Mouse (Mus musculus) left cerebral cortex, adult 11 months (tissue): ENCODE data around the gene Kif2a.
"Not testable (repeated sequence)": the region's sequence is repeated elsewhere in the genome, so short reads cannot be mapped to it uniquely, and the experiment has no call there.

Source experiments
- DNase-seq: peaks from one replicate; pipeline ENCODE4 v3.0.0; 2022; ENCODE audit warnings: low spot score

The Kif2a gene

DNA sequence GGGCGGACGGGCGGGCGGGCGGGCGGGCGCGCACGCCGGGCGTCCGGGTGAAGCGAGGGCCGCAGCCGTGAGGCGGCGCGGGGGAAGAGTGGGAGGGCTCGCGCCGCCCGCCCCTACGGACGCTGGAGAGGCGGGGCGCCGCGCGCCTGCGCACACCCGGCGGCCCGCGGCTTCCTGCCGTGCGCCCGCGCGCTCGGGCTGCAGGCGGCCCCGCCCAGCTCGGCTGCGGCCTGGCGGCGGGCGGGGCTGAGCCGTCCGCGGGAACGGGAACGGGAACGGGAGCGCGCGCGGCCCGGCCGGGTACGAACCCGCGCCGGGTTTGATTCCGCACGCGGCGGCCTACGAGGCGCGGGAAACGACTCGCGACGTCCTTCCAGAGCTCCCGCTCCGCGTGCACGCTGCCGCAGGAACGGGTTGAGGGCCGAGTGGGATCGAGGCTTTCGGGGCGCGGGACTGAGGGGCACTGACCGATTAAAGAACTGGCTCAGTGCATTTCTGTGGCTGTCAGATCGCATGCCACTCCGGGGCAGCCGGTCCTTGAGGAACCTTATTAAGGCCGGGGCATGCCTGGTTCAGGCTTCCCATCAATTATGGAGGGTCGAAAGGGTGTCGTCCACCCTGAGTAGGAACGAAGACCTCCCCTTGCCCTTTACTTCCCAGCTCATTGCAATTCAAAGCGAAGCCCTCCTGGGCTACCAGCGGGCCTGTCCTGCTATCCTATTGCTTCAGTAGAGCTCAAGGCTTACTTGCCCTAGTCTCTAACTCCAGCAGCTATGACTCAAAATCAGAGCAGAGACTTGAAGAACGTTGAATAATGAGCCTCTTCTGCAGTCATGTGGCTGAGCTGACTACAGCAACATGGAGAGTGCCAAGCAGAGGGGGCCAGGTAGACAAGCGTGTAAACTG, 593 bp upstream of the Kif2a start:
- DNase-seq, result peak; percentile 64

DNA sequence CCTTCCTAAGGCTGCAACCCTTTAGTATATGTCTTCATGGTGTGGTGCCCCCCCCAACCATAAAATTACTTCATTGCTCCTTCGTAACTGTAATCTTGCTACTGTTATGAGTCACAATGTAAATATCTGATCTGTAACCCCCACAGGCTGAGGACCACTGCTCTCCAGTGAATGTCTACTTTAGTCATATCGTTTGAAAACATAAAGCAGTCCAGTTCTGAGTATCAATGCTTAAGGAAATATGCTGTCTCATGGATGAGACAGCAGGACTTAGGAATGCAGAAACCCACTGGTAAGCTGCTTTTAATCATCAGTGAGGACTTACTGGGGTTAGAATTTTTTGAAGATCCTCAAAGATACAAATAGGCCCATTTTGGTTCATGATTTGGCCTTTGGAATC, 2.5 kb downstream of the Kif2a start:
- no peak for DNase-seq

DNA sequence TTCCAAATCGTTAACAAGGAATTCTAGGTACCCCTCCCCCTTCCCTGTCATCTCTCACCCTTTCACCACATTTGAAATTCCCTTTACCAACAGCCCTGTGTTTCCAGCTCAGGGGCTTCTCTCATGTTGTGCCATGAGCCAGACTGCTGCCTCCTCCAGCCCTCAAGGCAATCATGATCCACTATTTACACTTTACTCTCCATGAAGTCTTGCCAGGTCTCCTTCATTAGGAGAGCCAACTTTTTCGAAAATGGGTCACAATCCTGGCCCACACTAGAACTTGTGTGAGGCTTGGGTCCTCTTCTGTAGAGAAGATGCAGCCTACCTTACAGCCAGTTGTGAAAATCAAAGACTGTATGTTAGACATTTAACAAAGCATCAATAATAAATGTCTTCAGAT, 8.0 kb downstream of the Kif2a start:
- no peak for DNase-seq

DNA sequence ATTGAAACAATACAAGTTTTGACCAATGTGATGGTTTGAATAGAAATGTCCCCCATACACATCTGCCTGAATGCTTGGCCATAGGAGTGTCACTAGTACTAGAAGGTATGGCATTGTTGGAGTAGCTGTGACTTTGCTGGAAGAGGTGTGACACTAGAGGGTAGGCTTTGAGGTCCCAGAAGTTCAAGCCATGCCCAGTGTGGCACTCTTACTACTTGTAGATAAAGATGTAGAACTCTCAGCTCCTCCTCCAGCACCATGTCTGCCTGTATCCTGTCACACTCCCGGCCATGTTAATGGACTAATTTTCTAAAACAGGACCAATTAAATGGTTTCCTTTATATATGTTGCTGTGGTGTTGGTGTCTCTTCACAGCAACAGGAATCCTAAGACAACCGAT, 10.3 kb downstream of the Kif2a start:
- DNase-seq, result no peak

DNA sequence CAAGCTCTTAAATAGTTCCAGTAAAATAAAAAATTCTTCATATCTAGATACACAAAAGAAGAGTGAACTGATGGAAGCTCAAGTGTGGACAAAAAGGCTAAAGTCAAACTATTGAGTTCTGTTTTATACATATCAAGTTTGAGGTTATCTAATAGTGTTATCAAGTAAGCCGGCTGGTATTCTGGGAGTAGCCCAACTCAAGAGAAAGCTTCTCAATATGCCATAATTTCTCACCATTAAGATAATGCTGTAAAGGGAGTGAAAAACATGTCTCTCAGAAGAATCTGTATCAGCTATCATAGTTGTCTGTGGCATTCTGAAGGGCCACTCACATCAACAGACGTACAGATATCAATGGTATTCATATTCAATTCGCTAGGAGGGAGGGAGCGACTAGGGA, 13.8 kb downstream of the Kif2a start:
- no peak for DNase-seq

DNA sequence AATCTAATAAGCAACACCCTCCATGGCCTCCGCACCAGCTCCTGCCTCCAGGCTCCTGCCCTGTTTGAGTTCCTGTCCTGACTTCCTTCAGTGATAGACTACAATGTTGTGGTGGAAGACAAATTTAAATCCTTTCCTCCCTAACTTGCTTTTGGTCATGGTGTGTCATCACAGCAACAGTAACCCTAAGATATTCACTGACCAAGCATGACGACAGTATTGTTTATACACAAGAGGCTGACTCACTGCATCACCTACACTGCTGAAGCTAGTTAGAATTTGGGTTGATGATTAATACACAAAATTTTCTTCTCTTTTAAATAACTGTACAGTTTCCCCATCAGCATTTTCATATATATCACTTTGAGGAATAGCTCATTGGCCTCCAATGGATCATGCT, 18.7 kb downstream of the Kif2a start:
- DNase-seq, result no peak

DNA sequence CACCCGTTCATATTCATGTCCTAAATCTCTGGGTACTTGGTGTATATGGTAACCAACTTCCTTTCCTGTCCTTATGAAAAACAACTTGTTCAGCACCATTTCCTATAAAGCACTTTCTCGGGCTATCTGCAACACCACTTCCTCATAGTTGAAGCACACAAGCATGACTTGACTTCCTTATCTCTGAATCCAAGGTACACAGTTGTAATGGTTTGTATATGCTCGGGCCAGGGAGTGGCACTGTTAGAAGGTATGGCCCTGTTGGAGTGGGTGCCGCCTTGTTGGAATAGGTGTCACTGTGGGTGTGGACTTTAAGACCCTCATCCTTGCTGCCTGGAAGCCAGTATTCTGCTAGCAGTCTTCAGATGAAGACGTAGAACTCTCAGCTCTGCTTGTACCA, 23.3 kb downstream of the Kif2a start:
- DNase-seq, result no peak

DNA sequence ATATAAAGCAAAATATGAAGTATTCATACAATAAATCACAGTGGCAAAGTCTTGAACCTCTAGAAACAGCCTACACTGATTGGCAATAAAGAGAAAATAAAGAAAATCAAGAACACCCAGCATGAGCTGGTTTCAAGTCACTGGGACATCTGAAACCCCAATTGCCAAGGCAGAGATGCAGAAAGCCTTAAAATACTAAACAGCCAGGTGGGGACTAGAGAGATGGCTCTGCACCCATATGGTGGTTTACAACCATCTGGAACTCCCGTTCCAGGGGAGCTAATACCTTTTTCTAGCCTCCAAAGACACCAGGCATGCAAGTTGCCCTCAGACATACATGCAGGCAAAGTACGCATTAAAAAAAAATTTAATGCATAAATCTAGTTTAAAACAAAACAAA, 23.9 kb downstream of the Kif2a start:
- no peak for DNase-seq

DNA sequence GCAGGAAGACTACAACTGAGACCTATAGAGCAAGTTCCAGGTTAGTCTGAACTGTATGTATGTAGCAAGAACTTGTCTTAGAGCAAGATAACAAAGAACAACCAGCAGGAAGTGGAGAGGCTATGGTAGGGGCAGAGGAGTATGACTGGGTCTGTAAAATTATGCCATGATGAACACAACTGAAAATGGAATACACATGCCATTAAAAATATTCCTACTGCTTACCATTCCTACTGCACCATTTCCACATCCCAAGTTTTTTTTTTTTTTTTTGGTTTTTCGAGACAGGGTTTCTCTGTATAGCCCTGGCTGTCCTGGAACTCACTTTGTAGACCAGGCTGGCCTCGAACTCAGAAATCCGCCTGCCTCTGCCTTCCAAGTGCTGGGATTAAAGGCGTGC, 24.4 kb downstream of the Kif2a start:
- not testable (repeated sequence) for DNase-seq

DNA sequence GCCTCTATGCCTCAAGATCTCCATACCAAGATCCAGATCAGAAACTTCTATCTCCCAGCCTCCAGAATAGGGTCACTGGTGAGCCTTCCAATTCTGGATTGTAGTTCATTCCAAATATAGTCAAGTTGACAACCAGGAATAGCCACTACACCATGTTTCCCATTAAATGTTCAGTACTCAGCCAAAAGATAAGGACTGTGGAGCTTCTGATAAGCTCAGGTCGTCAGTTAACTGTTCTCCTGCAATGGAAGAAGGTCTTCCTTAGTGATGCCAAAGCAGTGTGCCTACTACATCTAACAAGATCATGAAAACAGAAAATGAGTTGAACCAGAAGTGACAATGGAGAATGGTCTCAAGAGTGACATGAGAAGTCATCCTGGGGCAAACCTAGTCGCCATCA, 25.0 kb downstream of the Kif2a start:
- DNase-seq, result no peak

DNA sequence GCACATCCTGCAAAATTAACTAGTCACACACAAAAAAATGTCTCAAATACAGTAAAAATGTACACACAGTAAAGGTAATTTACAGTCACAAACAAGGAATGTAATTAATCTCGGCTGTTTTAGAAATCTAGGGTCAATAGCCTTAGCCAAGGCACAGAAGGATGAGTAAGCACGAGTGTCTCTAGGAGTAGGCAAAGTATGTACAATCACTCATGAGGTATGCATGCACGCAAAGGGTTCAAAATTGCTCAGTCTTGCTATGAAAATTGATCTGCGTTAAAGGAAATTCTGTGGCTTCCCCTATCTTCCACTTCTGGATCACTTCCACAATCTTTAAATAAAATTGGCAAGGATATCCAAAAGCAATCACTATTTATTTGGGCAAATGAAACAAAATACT, 60.4 kb downstream of the Kif2a start:
- DNase-seq, result no peak

DNA sequence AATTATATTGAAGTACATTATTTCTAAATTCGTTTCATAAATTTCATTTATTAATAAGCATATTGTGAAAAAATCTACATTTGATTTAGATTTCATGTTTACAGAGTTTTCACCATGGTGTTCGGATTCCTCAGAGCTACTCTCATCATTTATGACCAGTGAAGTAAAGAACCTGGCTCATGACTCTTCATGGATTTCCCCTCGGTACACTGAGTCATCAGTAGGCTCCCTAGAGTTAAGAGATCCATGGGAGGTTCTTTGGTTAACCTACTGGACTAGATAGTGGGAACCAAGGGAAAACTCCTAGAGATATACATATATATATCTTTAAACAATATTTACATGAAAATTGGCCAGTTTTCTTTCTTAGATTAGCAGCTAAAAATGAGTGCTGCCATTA, 61.4 kb downstream of the Kif2a start:
- no peak for DNase-seq

DNA sequence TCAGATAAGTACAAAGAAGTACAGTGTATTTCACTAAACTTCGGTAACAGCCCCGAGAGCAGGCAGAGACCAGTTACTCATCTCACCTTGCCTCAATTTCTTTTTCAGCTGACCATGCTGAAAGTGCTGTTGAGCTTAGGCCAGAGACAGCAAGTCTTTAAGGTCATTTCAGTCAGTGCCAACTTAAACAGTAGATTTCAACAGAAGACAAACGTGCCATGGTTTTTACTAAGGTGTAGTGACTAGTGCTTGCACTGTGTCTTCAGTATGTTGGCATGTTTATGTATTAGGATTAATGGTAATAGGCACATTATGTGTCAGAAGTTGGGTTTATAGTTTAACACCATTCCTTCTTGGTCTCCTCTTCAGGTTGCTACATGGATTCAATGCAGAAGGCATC, 63.6 kb downstream of the Kif2a start:
- no peak for DNase-seq

DNA sequence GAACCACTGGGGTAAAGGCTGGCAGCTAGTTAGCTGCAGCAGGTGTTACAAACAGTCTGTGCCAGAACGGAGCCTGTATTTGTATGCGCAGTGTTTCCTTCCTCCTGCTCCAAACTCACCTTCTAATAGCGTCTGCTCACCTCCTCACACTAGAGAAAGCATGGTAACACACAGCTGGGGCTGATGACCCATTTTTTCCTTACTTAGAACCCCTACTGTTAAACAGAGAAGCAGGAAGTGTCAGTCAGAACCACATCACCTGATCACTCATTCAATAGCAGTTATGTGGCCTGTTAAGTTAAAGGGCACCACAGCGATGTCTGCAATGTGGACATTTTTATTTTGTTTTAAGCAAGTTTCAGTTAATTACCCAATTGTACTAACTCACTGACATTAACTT, 64.4 kb downstream of the Kif2a start:
- no peak for DNase-seq

DNA sequence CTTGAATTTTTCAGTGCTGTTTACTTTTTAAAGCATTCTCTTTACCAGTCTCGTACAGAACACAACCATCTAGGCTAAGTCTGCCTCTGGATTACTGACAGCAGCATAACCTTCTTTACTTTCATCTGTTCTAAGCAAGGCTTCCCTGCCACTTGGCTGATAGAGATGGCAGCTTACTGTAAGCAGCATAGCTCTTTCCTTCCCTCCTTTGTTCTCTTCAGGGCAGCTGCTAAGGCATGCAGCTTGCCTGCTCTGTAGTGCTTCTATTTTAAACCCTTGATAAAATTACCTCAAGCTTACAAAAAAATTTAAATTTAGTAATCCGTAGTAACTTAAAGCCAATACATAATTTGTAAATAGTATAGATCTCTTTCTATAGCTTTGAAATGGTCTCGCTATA, 67.0 kb downstream of the Kif2a start:
- no peak for DNase-seq

DNA sequence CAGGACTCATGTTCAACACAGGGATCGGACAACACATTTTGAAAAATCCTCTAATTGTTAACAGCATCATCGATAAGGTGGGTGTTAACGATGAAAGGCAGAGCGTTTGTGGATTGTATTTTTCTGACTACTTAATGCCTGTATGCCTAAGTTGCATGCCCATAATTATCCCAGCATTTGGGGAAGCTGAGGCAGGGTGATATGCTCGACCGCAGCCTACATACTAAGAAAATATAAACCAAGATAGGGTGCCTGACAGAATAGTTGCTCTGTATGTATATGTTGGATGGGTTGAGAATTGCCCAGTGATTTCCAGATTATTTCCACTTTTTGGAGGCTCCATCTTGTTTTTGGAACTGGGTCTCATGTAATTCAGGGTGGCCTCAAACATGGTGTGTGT, 74.3 kb downstream of the Kif2a start:
- no peak for DNase-seq

DNA sequence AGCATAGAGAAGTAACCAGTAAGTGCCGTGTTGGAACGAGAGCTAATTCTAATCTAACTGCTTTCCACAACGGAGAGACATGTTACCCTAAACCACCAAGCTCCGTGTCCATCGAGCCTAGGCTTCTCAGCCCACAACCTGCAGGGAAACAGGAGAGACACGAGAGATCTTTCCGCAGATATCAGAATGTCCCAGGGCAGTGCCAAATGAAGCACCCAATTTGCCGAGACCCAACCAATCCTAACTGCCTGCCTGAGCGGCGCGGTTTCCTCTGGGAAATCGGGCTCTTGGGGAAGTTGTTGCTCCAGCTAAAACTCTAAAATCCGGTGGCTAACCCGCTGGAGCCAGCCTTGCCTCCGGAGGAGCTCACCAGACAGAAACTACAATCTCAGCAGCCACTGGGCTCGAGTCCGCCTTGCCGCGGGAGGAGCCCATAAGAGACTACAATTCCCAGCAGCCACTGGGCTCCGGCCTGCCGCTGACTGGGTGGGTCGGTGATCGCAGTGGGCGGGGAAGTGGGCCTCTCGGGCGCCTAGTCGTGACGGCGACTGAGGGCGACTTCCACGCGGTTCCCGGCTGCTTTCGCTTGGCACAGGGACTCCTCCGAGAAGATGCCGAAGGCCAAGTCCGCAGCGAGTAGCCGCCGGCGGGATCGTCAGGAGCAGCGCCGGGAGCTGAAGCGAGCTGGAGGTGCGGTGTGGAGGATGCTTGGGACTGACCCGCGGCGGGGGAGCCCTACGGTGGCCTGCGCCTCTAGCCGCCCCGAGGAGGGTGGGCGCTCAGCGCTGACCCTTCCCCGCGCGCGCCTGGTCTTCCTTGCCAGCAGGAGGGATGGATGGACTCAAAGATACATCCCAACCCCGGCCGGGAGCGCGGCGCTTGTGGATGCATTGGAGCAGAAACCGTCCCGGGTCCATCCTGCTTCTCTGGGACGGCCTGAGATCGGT, 75.1 kb downstream of the Kif2a start, which contains the start of gene Dimt1:
TSS of gene Dimt1 (plus strand) at position 534 of the 947 bp plus-strand sequence.
- peak; percentile 91 for DNase-seq

DNA sequence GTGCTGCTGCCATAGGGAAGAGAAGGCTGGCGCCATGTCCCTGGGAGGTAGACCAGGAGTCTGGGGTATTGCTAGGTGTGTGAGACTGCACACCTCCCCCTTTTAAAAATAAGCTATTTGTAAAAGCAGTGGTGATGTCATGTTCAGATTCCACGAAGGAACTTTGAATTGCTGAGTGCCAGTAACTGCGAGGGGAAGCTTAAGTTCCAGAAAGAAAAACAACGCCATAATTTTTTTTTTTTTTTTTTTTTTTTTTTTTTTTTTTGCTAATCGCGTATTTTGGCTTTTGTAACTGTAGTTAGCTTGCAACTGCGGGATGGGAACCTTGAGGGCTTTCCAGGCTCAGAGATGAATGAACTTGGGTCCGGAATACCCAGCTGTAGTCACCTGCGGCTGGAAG, 76.4 kb downstream of the Kif2a start:
- DNase-seq, result no peak

DNA sequence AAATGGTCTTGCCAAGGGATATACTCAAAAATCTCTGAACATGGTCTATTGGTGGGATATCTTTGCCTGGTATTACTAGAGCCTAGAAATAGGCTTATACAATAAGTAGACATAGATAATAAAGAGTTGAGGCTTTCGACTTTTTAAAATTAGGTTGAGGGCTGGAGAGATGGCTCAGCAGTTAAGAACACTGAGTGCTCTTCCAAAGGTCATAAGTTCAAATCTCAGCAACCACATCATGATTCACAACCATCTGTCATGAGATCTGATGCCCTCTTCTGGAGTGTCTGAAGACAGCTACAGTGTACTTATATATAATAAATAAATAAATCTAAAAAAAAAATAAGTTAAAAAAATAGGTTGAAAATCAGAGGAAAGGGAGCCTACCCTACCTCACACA, 79.2 kb downstream of the Kif2a start:
- no peak for DNase-seq

DNA sequence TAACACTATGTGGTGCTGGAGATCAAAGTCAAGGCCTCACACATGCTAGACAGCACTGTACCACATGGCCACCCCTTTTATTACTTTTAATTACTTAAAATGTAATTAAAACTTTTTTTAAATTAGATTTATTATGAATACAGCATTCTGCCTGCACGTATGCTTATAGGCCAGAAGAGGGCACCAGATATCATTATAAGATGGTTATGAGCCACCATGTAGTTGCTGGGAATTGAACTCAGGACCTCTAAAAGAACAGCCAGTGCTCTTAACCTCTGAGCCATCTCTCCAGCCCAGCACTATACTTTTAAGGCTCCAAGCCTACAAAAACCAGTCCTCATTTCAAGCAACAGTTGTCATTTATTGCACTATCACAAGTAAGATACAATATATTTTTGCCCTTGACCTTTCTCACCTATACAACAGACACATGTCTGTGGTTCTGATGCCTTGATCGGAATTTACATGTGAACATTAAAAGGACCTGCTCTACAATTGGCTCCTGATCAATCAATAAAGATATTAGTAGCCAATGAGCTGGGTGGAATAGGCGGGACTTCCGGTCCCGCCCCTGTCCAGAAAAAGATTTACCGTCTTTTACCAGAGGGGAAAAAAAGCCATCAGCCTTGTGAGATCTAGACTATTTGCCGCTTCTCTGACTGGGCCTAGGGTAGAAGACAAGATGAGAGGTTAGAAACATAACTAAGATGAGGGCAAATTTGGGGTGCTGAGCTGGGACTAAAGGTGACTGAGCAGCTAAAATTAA, 80.5 kb downstream of the Kif2a start:
- DNase-seq, result no peak

DNA sequence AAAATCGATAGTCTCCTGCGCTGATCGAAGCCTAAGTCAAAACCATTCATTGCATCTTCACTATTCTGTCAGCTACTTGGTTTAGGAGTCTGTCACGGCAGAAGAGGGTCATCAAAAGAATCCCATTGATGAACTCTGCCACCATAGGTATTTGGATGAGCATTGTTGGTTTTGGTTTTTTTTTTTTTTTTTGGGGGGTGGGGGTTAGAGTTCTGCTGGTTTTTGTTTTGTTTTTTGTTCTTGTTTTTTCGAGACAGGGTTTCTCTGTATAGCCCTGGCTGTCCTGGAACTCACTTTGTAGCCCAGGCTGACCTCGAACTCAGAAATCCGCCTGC, 84.8 kb downstream of the Kif2a start:
- no peak for DNase-seq
